8 mouse cellular contexts compared by ENCODE assay signal in genomic region chr15:92050996-92051352, GRCm38 (mm10). TPM values are rescaled to one million over a fixed set of nuclear protein-coding genes. Genes with fewer than 3 reads are reported as not detected.
DNase-seq lines count a peak whose midpoint lies in the region; ATAC-seq lines count a peak whose summit lies in the region.
"Had no signal": no experiment of that assay in that cellular context is flagged by ENCODE, and none has a peak within 500 bp of the region (broad histone marks: within the 10 kb centered on the region; RNA-seq: fewer than 3 reads in every experiment).

Cntn1 (plus strand) TSS chr15:92051165.

- H3K36me3 ChIP-seq in kidney, embryonic 14.5 days (ENCODE audit: control insufficient read depth, insufficient read depth, low read length): no peaks in the 10 kb centered on the region
- H3K36me3 ChIP-seq in limb, embryonic 10.5 days: no peaks in the 10 kb centered on the region
- H3K36me3 ChIP-seq in neural tube, embryonic 11.5 days (ENCODE audit: control insufficient read depth, insufficient read depth, low read length): no peaks in the 10 kb centered on the region

- WGBS in kidney, embryonic 14.5 days: 1% methylated on average over 17 of the region's 17 CpGs
- WGBS in limb, embryonic 10.5 days: under 1% methylated on average over 17 of the region's 17 CpGs
- WGBS in neural tube, embryonic 11.5 days: 2% methylated on average over 16 of the region's 17 CpGs

- H3K4me1 ChIP-seq in kidney, embryonic 14.5 days (ENCODE audit: control insufficient read depth, insufficient read depth, low read length): no peaks in the 10 kb centered on the region
- H3K4me1 ChIP-seq in limb, embryonic 10.5 days: peaks cover 16% of the 10 kb centered on the region
- no peaks in the 10 kb centered on the region for H3K4me1 ChIP-seq in neural tube, embryonic 11.5 days (ENCODE audit: control insufficient read depth, insufficient read depth, low read length)

- no peaks in the 10 kb centered on the region for H3K9me3 ChIP-seq in kidney, embryonic 14.5 days (ENCODE audit: control insufficient read depth, low read length)
- H3K9me3 ChIP-seq in limb, embryonic 10.5 days (replicated peaks): no peaks in the 10 kb centered on the region
- H3K9me3 ChIP-seq in neural tube, embryonic 11.5 days (ENCODE audit: control insufficient read depth, low read length): no peaks in the 10 kb centered on the region

- H3K27ac ChIP-seq in kidney, embryonic 14.5 days (ENCODE audit: low read depth, low read length): no peak within 1 kb of the TSS
- H3K27ac ChIP-seq in limb, embryonic 10.5 days: no peak within 1 kb of the TSS
- H3K27ac ChIP-seq in neural tube, embryonic 11.5 days (ENCODE audit: low read depth, low read length): no peak within 1 kb of the TSS

- H3K4me3 ChIP-seq in kidney, embryonic 14.5 days (ENCODE audit: low read length): peak within 1 kb of the TSS; percentile 56
- peak within 1 kb of the TSS; percentile 64 for H3K4me3 ChIP-seq in limb, embryonic 10.5 days
- peak within 1 kb of the TSS; percentile 50 for H3K4me3 ChIP-seq in neural tube, embryonic 11.5 days (ENCODE audit: low read depth, low read length)
- H3K4me3 ChIP-seq: erythroblast, embryonic 14.5 days had no signal

- peak; percentile 20 to 36 for DNase-seq in adrenal gland, postnatal 36 days
- DNase-seq in cerebellum, postnatal 25 days: peak; percentile 90 to 94
- DNase-seq in frontal cortex, postnatal 25 days (ENCODE audit: low spot score in 2 of 2): peak; percentile 81 to 88
- peak; percentile 75 for DNase-seq in limb, embryonic 10.5 days (ENCODE audit: low spot score)
- DNase-seq in neural tube, embryonic 11.5 days (ENCODE audit: low spot score): peak; percentile 88
- peak; percentile 3 to 16 for DNase-seq in thymus, postnatal 36 days

- H3K9ac ChIP-seq in kidney, embryonic 14.5 days (ENCODE audit: low read depth, low read length): peak within 1 kb of the TSS; percentile 47
- H3K9ac ChIP-seq in neural tube, embryonic 11.5 days (ENCODE audit: low read length): peak within 1 kb of the TSS; percentile 44

- peak; percentile 99 for ATAC-seq in kidney, embryonic 14.5 days (ENCODE audit: low FRiP score, low TSS enrichment)
- peak; percentile 97 for ATAC-seq in neural tube, embryonic 11.5 days (ENCODE audit: insufficient read depth, low FRiP score, low TSS enrichment)

- peak within 1 kb of the TSS; percentile 94 for H3K4me2 ChIP-seq in kidney, embryonic 14.5 days (replicated peaks; ENCODE audit: low read depth, low read length)
- peak within 1 kb of the TSS; percentile 97 for H3K4me2 ChIP-seq in neural tube, embryonic 11.5 days (ENCODE audit: low read depth)

- peaks cover 11% of the 10 kb centered on the region for H3K27me3 ChIP-seq in kidney, embryonic 14.5 days (ENCODE audit: control insufficient read depth, insufficient read depth, low read length)
- peaks cover 29% of the 10 kb centered on the region for H3K27me3 ChIP-seq in limb, embryonic 10.5 days (ENCODE audit: low read depth, poor library complexity, severe bottlenecking)
- H3K27me3 ChIP-seq in neural tube, embryonic 11.5 days (ENCODE audit: control insufficient read depth, insufficient read depth, low read length): no peaks in the 10 kb centered on the region

RNA-seq across cellular contexts. Expression of gene Cntn1, which starts in this region (rescaled TPM):
- 1 to 10 TPM; 2.4 to 2.5 TPM for total RNA-seq in adrenal gland, postnatal 36 days (2021)
- 2.6 and 3.6 TPM in 2 replicates for polyA plus RNA-seq in kidney, embryonic 14.5 days (2014; fragmentation: Nextera tagmentation; extraction: Ambion mirVana)
- 0.20 and 0.21 TPM in 2 replicates for polyA plus RNA-seq in limb, embryonic 10.5 days (2016; fragmentation: Nextera tagmentation; extraction: Ambion mirVana)
- 7.9 and 9.0 TPM in 2 replicates for polyA plus RNA-seq in neural tube, embryonic 11.5 days (2014; fragmentation: Nextera tagmentation; extraction: Ambion mirVana)
- polyA plus RNA-seq: erythroblast, embryonic 14.5 days had no signal

Comparison
In these comparisons a context has a peak if more than half of its experiments do, and no peak if none do; other contexts are left out.
1. Peak in DNase-seq and H3K4me3 ChIP-seq in limb, embryonic 10.5 days; RNA of the gene not detected or under 1 TPM.
2. DNase-seq: peak in every context shown above with its lines; median percentile 92 in cerebellum, postnatal 25 days; 88 in neural tube, embryonic 11.5 days; 84 in frontal cortex, postnatal 25 days; 75 in limb, embryonic 10.5 days; 28 in adrenal gland, postnatal 36 days; 10 in thymus, postnatal 36 days.